Mouse (Mus musculus) gastrocnemius, postnatal 14 days (tissue): ENCODE measurements around the gene Nsg1. TPM values are rescaled to one million over a fixed set of nuclear protein-coding genes. Genes with fewer than 3 reads are reported as not detected.

Experiments used
- DNase-seq: peaks from one replicate; pipeline ENCODE4 v3.0.0; 2021; ENCODE audit warnings: mixed read lengths
- intact Hi-C: fragments of 180-260 bp; cut with DNase I; formaldehyde crosslinking; loops from one replicate; pipeline ENCODE4 v1.15.1; 2025; ENCODE audit warnings: low total_unique reads
- total RNA-seq, 2 experiments: library from RNA; stranded (reverse); gene quantifications; 2 replicates each; pipeline ENCODE4 v1.2.3; 2021

The Nsg1 gene
- total RNA-seq, 2 experiments from 2014 or later, result 6.9 to 8.3 TPM

- no peak for DNase-seq
- intact Hi-C loops, result no loop called here
Observed at GRCm38 (mm10) chr5:38091046-38091965, 68.4 kb downstream of the Nsg1 start.

- no peak for DNase-seq
- intact Hi-C loops, result no loop called here
Observed at GRCm38 (mm10) chr5:38090581-38090980, 69.1 kb downstream of the Nsg1 start.

GRCm38 (mm10) chr5:38090111-38090510, 69.6 kb downstream of the Nsg1 start:
- intact Hi-C loops, result no loop called here
- DNase-seq, result no peak

Other genes with a start within 250 kb of the Nsg1 start
- gene Stx18, start 121.2 kb downstream of the Nsg1 start, total RNA-seq, result 10 to 100 TPM; 14.7 to 16.2 TPM
- 1 to 10 TPM; 2.6 to 2.8 TPM for gene Zbtb49, start 60.5 kb upstream of the Nsg1 start, total RNA-seq
- 10 to 100 TPM; 10.2 to 13.9 TPM for gene Lyar, start 60.6 kb upstream of the Nsg1 start, total RNA-seq
- 10 to 100 TPM; 10.3 to 11.0 TPM for gene Tmem128, start 100.3 kb upstream of the Nsg1 start, total RNA-seq
- under 1 TPM; 0.33 to 0.47 TPM for gene Otop1, start 116.1 kb upstream of the Nsg1 start, total RNA-seq
- not detected for gene Drd5, start 159.5 kb upstream of the Nsg1 start, total RNA-seq